ENCODE assay signal across 12 mouse cellular contexts in the genomic region with DNA sequence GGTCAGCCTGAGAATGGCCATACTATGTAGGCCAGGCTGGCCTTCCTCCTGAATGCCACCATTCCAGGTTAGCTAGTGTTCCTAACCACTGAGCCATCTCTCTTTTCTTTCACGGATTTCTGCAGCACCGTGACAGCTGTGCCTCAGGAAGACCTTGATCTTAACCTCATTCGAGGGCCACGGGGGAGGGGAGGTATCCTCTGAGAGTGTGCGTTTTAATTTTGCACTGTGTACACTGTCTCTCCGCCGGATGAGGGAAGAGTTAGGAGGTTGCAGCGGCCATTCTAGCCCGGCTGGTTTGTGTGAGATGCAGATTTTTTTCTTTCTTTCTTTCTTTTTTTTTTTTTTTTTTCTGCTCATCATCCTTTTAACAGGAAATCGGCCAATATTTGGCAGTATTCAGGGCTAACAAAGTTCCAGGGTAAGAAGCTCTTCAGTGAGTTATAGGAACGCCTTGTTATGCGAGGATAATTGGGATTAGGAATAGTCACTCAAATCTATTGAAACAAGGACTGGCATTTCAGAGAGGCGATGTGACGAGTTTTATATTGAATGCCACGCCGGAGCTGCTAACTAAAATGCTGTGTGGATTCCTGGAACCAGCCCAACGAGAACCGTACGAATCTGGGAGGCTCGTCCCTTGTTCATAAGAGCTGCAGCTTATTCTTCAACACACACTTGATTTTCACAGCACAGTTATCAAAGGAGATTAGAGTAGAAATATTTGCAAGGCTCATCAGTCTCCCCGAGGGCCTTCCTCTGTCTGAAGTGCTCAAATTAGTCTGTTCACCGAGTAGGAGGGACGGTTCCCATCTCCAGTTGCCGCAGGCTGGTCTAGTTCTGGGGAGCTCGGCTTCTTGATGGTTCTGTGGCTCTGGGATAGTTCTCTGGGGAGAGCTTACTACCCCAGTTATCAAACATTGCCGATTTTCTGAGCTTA. TPM values are rescaled to one million over a fixed set of nuclear protein-coding genes. Genes with fewer than 3 reads are reported as not detected.
DNase-seq lines count a peak whose midpoint lies in the region; ATAC-seq and TF ChIP-seq lines count a peak whose summit lies in the region.
"Had no signal": no experiment of that assay in that cellular context is flagged by ENCODE, and none has a peak within 500 bp of the region (broad histone marks: within the 10 kb centered on the region; RNA-seq: fewer than 3 reads in every experiment).

No protein-coding gene starts in this region.

- ATAC-seq in stomach, embryonic 16.5 days (ENCODE audit: insufficient read depth, low FRiP score): no peak
- ATAC-seq in stomach, postnatal 0 days (ENCODE audit: low FRiP score, low TSS enrichment): no peak
- ATAC-seq in hindbrain, embryonic 12.5 days (ENCODE audit: low FRiP score): no peak; the same call in 1 of the 2 replicates
- no peak for ATAC-seq in neural tube, embryonic 14.5 days (ENCODE audit: low read depth)
- ATAC-seq in intestine, embryonic 15.5 days: no peak

- H3K9ac ChIP-seq in stomach, embryonic 16.5 days (ENCODE audit: low read length): 0 out of 2 replicates have a peak overlapping the region, but pooled peaks have one; percentile 11
- no peak overlapping the region for H3K9ac ChIP-seq in stomach, postnatal 0 days (ENCODE audit: low read length)
- no peak overlapping the region for H3K9ac ChIP-seq in hindbrain, embryonic 12.5 days
- H3K9ac ChIP-seq in neural tube, embryonic 14.5 days (replicated peaks; ENCODE audit: low read depth, low read length): no peak overlapping the region
- no peak overlapping the region for H3K9ac ChIP-seq in intestine, embryonic 15.5 days
- H3K9ac ChIP-seq: liver, embryonic 15.5 days; stomach, embryonic 15.5 days had no signal

- H3K4me3 ChIP-seq in stomach, embryonic 16.5 days (replicated peaks; ENCODE audit: low read length): no peak overlapping the region
- H3K4me3 ChIP-seq in stomach, postnatal 0 days (ENCODE audit: low read depth, low read length): no peak overlapping the region
- H3K4me3 ChIP-seq in hindbrain, embryonic 12.5 days: no peak overlapping the region
- no peak overlapping the region for H3K4me3 ChIP-seq in neural tube, embryonic 14.5 days (ENCODE audit: low read depth, low read length)
- H3K4me3 ChIP-seq in intestine, embryonic 15.5 days (replicated peaks): no peak overlapping the region
- H3K4me3 ChIP-seq: liver, embryonic 15.5 days; stomach, embryonic 15.5 days had no signal

- TF ChIP-seq EP300 in stomach, postnatal 0 days (optimal IDR thresholded peaks at IDR 0.05): no peak

- no peaks in the 10 kb centered on the region for H3K4me1 ChIP-seq in stomach, embryonic 16.5 days (ENCODE audit: control insufficient read depth, insufficient read depth, low read length)
- H3K4me1 ChIP-seq in stomach, postnatal 0 days (replicated peaks; ENCODE audit: control insufficient read depth, insufficient read depth): no peaks in the 10 kb centered on the region
- peaks cover 13% of the 10 kb centered on the region for H3K4me1 ChIP-seq in hindbrain, embryonic 12.5 days
- H3K4me1 ChIP-seq in neural tube, embryonic 14.5 days (ENCODE audit: control insufficient read depth, insufficient read depth, low read length): 0 out of 2 replicates have a peak, but pooled peaks cover 13% of the 10 kb centered on the region
- H3K4me1 ChIP-seq in intestine, embryonic 15.5 days (replicated peaks): no peaks in the 10 kb centered on the region
- H3K4me1 ChIP-seq: liver, embryonic 15.5 days; stomach, embryonic 15.5 days had no signal

- 50% methylated on average over 26 of the region's 26 CpGs for WGBS in stomach, embryonic 16.5 days
- 54% methylated on average over 26 of the region's 26 CpGs for WGBS in stomach, postnatal 0 days
- 55% methylated on average over 26 of the region's 26 CpGs for WGBS in hindbrain, embryonic 12.5 days
- 45% methylated on average over 26 of the region's 26 CpGs for WGBS in neural tube, embryonic 14.5 days
- 60% methylated on average over 26 of the region's 26 CpGs for WGBS in intestine, embryonic 15.5 days

- no peaks in the 10 kb centered on the region for H3K36me3 ChIP-seq in stomach, embryonic 16.5 days (ENCODE audit: control insufficient read depth, insufficient read depth, low read length)
- no peaks in the 10 kb centered on the region for H3K36me3 ChIP-seq in stomach, postnatal 0 days (ENCODE audit: control insufficient read depth, insufficient read depth, low read length)
- H3K36me3 ChIP-seq in hindbrain, embryonic 12.5 days: no peaks in the 10 kb centered on the region
- H3K36me3 ChIP-seq in neural tube, embryonic 14.5 days (ENCODE audit: control insufficient read depth, insufficient read depth, low read length): no peaks in the 10 kb centered on the region
- H3K36me3 ChIP-seq in intestine, embryonic 15.5 days: no peaks in the 10 kb centered on the region
- H3K36me3 ChIP-seq: liver, embryonic 15.5 days; stomach, embryonic 15.5 days had no signal

- no peaks in the 10 kb centered on the region for H3K27me3 ChIP-seq in stomach, embryonic 16.5 days (ENCODE audit: control insufficient read depth, insufficient read depth, low read length)
- H3K27me3 ChIP-seq in stomach, postnatal 0 days (ENCODE audit: control insufficient read depth, insufficient read depth, low read length): no peaks in the 10 kb centered on the region
- H3K27me3 ChIP-seq in hindbrain, embryonic 12.5 days: no peaks in the 10 kb centered on the region
- H3K27me3 ChIP-seq in neural tube, embryonic 14.5 days (ENCODE audit: control insufficient read depth, insufficient read depth, low read length): no peaks in the 10 kb centered on the region
- no peaks in the 10 kb centered on the region for H3K27me3 ChIP-seq in intestine, embryonic 15.5 days (replicated peaks)
- H3K27me3 ChIP-seq: liver, embryonic 15.5 days; stomach, embryonic 15.5 days had no signal

- no peak overlapping the region for H3K27ac ChIP-seq in stomach, embryonic 16.5 days (ENCODE audit: low read length)
- no peak overlapping the region for H3K27ac ChIP-seq in stomach, postnatal 0 days (replicated peaks)
- H3K27ac ChIP-seq in hindbrain, embryonic 12.5 days: peak overlapping the region; percentile 58
- H3K27ac ChIP-seq in neural tube, embryonic 14.5 days (ENCODE audit: low read depth, low read length): 0 out of 2 replicates have a peak overlapping the region, but pooled peaks have one; percentile 12
- H3K27ac ChIP-seq in intestine, embryonic 15.5 days: no peak overlapping the region
- H3K27ac ChIP-seq: kidney, postnatal 0 days; liver, embryonic 15.5 days; stomach, embryonic 15.5 days had no signal

- no peak for TF ChIP-seq CTCF in stomach, postnatal 0 days (IDR thresholded peaks at IDR 0.05; ENCODE audit: low read depth)

- H3K9me3 ChIP-seq in stomach, embryonic 16.5 days (replicated peaks; ENCODE audit: control insufficient read depth, low read length): no peaks in the 10 kb centered on the region
- H3K9me3 ChIP-seq in stomach, postnatal 0 days (ENCODE audit: control insufficient read depth, low read length): no peaks in the 10 kb centered on the region
- H3K9me3 ChIP-seq in hindbrain, embryonic 12.5 days (replicated peaks): no peaks in the 10 kb centered on the region
- H3K9me3 ChIP-seq in neural tube, embryonic 14.5 days (ENCODE audit: control insufficient read depth, low read length): no peaks in the 10 kb centered on the region
- no peaks in the 10 kb centered on the region for H3K9me3 ChIP-seq in intestine, embryonic 15.5 days
- H3K9me3 ChIP-seq: liver, embryonic 15.5 days; stomach, embryonic 15.5 days had no signal

- no peak for DNase-seq in stomach, postnatal 0 days (ENCODE audit: low spot score)
- DNase-seq in natural killer cell, adult 2 months (ENCODE audit: low spot score in 2 of 2): no peak
- DNase-seq in lung, postnatal 14 days: no peak
- DNase-seq: cerebellum, postnatal 25 days; heart, postnatal 14 days had no signal

- no peak overlapping the region for H3K4me2 ChIP-seq in stomach, embryonic 16.5 days (ENCODE audit: low read depth, low read length)
- no peak overlapping the region for H3K4me2 ChIP-seq in stomach, postnatal 0 days (replicated peaks; ENCODE audit: low read depth)
- no peak overlapping the region for H3K4me2 ChIP-seq in hindbrain, embryonic 12.5 days (replicated peaks)
- H3K4me2 ChIP-seq in neural tube, embryonic 14.5 days (ENCODE audit: low read depth, low read length): peak overlapping the region; percentile 2; the same call in 1 of the 2 replicates
- no peak overlapping the region for H3K4me2 ChIP-seq in intestine, embryonic 15.5 days (replicated peaks)
- H3K4me2 ChIP-seq: liver, embryonic 15.5 days; stomach, embryonic 15.5 days had no signal

RNA-seq across cellular contexts. Expression of a gene that starts 26.0 kb away (rescaled TPM):
- polyA plus RNA-seq in stomach, embryonic 16.5 days (2015; fragmentation: Nextera tagmentation; extraction: Ambion mirVana): 421 and 484 TPM in 2 replicates
- polyA plus RNA-seq in stomach, postnatal 0 days (2015; fragmentation: Nextera tagmentation; extraction: Ambion mirVana): 226 and 257 TPM in 2 replicates
- polyA plus RNA-seq in hindbrain, embryonic 12.5 days (2016; fragmentation: Nextera tagmentation; extraction: Ambion mirVana): 542 and 547 TPM in 2 replicates
- polyA plus RNA-seq in neural tube, embryonic 14.5 days (2014; fragmentation: Nextera tagmentation; extraction: Ambion mirVana): 305 and 317 TPM in 2 replicates
- 527 and 602 TPM in 2 replicates for polyA plus RNA-seq in intestine, embryonic 15.5 days (2015; fragmentation: Nextera tagmentation; extraction: Ambion mirVana)

RNA-seq across cellular contexts. Expression of a gene that starts 37.5 kb away (rescaled TPM):
- polyA plus RNA-seq in stomach, embryonic 16.5 days (2015; fragmentation: Nextera tagmentation; extraction: Ambion mirVana): 27.8 and 30.6 TPM in 2 replicates
- 10.4 and 10.9 TPM in 2 replicates for polyA plus RNA-seq in stomach, postnatal 0 days (2015; fragmentation: Nextera tagmentation; extraction: Ambion mirVana)
- polyA plus RNA-seq in hindbrain, embryonic 12.5 days (2016; fragmentation: Nextera tagmentation; extraction: Ambion mirVana): 30.8 and 32.7 TPM in 2 replicates
- polyA plus RNA-seq in neural tube, embryonic 14.5 days (2014; fragmentation: Nextera tagmentation; extraction: Ambion mirVana): 14.4 and 26.8 TPM in 2 replicates
- 21.1 and 24.1 TPM in 2 replicates for polyA plus RNA-seq in intestine, embryonic 15.5 days (2015; fragmentation: Nextera tagmentation; extraction: Ambion mirVana)

RNA-seq across cellular contexts. Expression of a gene that starts 50.6 kb away (rescaled TPM):
- 4.9 and 5.8 TPM in 2 replicates for polyA plus RNA-seq in stomach, embryonic 16.5 days (2015; fragmentation: Nextera tagmentation; extraction: Ambion mirVana)
- 3.1 and 3.7 TPM in 2 replicates for polyA plus RNA-seq in stomach, postnatal 0 days (2015; fragmentation: Nextera tagmentation; extraction: Ambion mirVana)
- 0.09 TPM in 2 replicates for polyA plus RNA-seq in hindbrain, embryonic 12.5 days (2016; fragmentation: Nextera tagmentation; extraction: Ambion mirVana)
- polyA plus RNA-seq in neural tube, embryonic 14.5 days (2014; fragmentation: Nextera tagmentation; extraction: Ambion mirVana): 0.08 and 0.55 TPM in 2 replicates
- 1.2 and 1.3 TPM in 2 replicates for polyA plus RNA-seq in intestine, embryonic 15.5 days (2015; fragmentation: Nextera tagmentation; extraction: Ambion mirVana)

Comparison
In these comparisons a context has a peak if more than half of its experiments do, and no peak if none do; other contexts are left out.
1. H3K27ac ChIP-seq: peak in hindbrain, embryonic 12.5 days (single experiment) and neural tube, embryonic 14.5 days (single experiment); none in stomach, embryonic 16.5 days (single experiment), stomach, postnatal 0 days (single experiment) and intestine, embryonic 15.5 days (single experiment).